In the genomic region with DNA sequence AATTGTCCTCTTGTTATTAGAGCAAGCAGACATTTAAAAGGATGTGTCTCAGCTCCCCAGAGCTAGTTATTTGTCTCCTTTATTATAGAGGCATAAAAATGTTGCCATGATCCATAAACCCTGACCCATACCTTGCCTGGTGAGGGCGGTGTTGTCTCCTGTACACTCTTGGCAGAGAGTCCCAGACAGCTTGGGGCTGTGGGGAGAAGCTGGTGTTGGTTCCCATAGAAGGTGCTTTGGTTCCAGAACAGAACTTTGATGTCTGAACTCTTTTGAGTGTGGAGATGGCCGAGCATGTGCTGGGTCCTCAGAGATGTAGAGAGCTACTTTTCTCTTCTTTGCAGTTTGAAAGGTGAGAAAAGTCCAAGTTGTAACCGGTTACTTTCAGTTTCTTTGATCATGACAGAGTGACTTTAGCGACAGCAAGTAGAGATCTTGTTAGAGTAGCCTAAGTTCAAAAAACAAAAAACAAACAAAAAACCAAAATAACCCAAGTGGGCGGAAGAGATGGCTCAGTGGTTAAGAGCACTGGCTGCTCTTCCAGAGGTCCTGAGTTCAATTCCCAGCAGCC, we compare ENCODE assay signal across 11 mouse cellular contexts. TPM values are rescaled to one million over a fixed set of nuclear protein-coding genes. Genes with fewer than 3 reads are reported as not detected.
DNase-seq lines count a peak whose midpoint lies in the region; ATAC-seq and TF ChIP-seq lines count a peak whose summit lies in the region.
"Had no signal": no experiment of that assay in that cellular context is flagged by ENCODE, and none has a peak within 500 bp of the region (broad histone marks: within the 10 kb centered on the region; RNA-seq: fewer than 3 reads in every experiment).

A gene (minus strand): TSS at position 224 of the 571 bp plus-strand sequence.

- H3K36me3 ChIP-seq in heart, postnatal 0 days (replicated peaks; ENCODE audit: control insufficient read depth, insufficient read depth, low read length) = no peaks in the 10 kb centered on the region
- peaks cover 8% of the 10 kb centered on the region; the same call in 1 of the 2 replicates for H3K36me3 ChIP-seq in embryonic facial prominence, embryonic 10.5 days (replicated peaks)
- H3K36me3 ChIP-seq in midbrain, embryonic 13.5 days = peaks cover 4% of the 10 kb centered on the region; the same call in 1 of the 2 replicates

- no peak for TF ChIP-seq CTCF in heart, postnatal 0 days (IDR thresholded peaks at IDR 0.05; ENCODE audit: low read depth)

- no peak for ATAC-seq in heart, postnatal 0 days (ENCODE audit: insufficient read depth, low read depth)
- ATAC-seq in midbrain, embryonic 13.5 days = no peak

- WGBS in heart, postnatal 0 days = 85% methylated on average over 5 of the region's 5 CpGs
- WGBS in embryonic facial prominence, embryonic 10.5 days = 94% methylated on average over 5 of the region's 5 CpGs
- WGBS in midbrain, embryonic 13.5 days = 93% methylated on average over 5 of the region's 5 CpGs

- H3K9me3 ChIP-seq in heart, postnatal 0 days (replicated peaks; ENCODE audit: control insufficient read depth, low read length) = no peaks in the 10 kb centered on the region
- no peaks in the 10 kb centered on the region for H3K9me3 ChIP-seq in embryonic facial prominence, embryonic 10.5 days
- H3K9me3 ChIP-seq in midbrain, embryonic 13.5 days = no peaks in the 10 kb centered on the region
- H3K9me3 ChIP-seq: G1E had no signal

- H3K9ac ChIP-seq in heart, postnatal 0 days (replicated peaks; ENCODE audit: low read depth, low read length) = no peak within 1 kb of the TSS
- H3K9ac ChIP-seq in midbrain, embryonic 13.5 days (replicated peaks) = no peak within 1 kb of the TSS

- H3K4me2 ChIP-seq in heart, postnatal 0 days (ENCODE audit: low read depth, low read length) = peak within 1 kb of the TSS; percentile 98
- H3K4me2 ChIP-seq in midbrain, embryonic 13.5 days (replicated peaks) = 0 out of 2 replicates have a peak within 1 kb of the TSS, but pooled peaks have one; percentile 93

- no peak for TF ChIP-seq EP300 in heart, postnatal 0 days (IDR thresholded peaks at IDR 0.05; ENCODE audit: low read depth)

- no peaks in the 10 kb centered on the region for H3K27me3 ChIP-seq in heart, postnatal 0 days (ENCODE audit: control insufficient read depth, insufficient read depth, low read length)
- H3K27me3 ChIP-seq in embryonic facial prominence, embryonic 10.5 days (replicated peaks; ENCODE audit: low read depth, poor library complexity, severe bottlenecking) = no peaks in the 10 kb centered on the region
- H3K27me3 ChIP-seq in midbrain, embryonic 13.5 days = 0 out of 2 replicates have a peak, but pooled peaks cover 2% of the 10 kb centered on the region

- H3K4me3 ChIP-seq in heart, postnatal 0 days (ENCODE audit: low read depth, low read length) = peak within 1 kb of the TSS; percentile 95; the same call in 1 of the 2 replicates
- H3K4me3 ChIP-seq in embryonic facial prominence, embryonic 10.5 days = peak within 1 kb of the TSS; percentile 99; the same call in 1 of the 2 replicates
- H3K4me3 ChIP-seq in midbrain, embryonic 13.5 days (replicated peaks) = no peak within 1 kb of the TSS

- H3K4me1 ChIP-seq in heart, postnatal 0 days (ENCODE audit: control insufficient read depth, insufficient read depth) = peaks cover 18% of the 10 kb centered on the region
- peaks cover 26% of the 10 kb centered on the region for H3K4me1 ChIP-seq in embryonic facial prominence, embryonic 10.5 days
- H3K4me1 ChIP-seq in midbrain, embryonic 13.5 days (replicated peaks) = peaks cover 18% of the 10 kb centered on the region

- DNase-seq in heart, postnatal 0 days (ENCODE audit: low spot score) = no peak
- DNase-seq in heart, adult 11 months = no peak
- DNase-seq in A20 (ENCODE audit: low read depth, low spot score) = peak; percentile 58
- no peak for DNase-seq in embryonic facial prominence, embryonic 10.5 days (ENCODE audit: low spot score)
- DNase-seq in urinary bladder, adult 2 months (ENCODE audit: low spot score) = no peak
- no peak for DNase-seq in spleen, adult 18-20 months
- DNase-seq in cerebellum, postnatal 14 days = no peak
- DNase-seq: layer of hippocampus, postnatal 36 days; right cerebral cortex, postnatal 4 days had no signal

- no peak within 1 kb of the TSS for H3K27ac ChIP-seq in heart, postnatal 0 days (ENCODE audit: low read depth)
- H3K27ac ChIP-seq in embryonic facial prominence, embryonic 10.5 days (replicated peaks) = no peak within 1 kb of the TSS
- H3K27ac ChIP-seq in midbrain, embryonic 13.5 days = no peak within 1 kb of the TSS

RNA-seq across cellular contexts. Expression of the gene that starts here (rescaled TPM):
- not detected in 2 replicates for total RNA-seq in heart, postnatal 0 days (2014; rRNA removed; ENCODE audit: low replicate concordance)
- polyA plus RNA-seq in heart, postnatal 0 days (2015; fragmentation: Nextera tagmentation; extraction: Ambion mirVana) = 0.23 and 0.45 TPM in 2 replicates
- polyA plus RNA-seq in embryonic facial prominence, embryonic 10.5 days (2016; fragmentation: Nextera tagmentation; extraction: Ambion mirVana) = 1.0 and 1.5 TPM in 2 replicates
- 1.1 and 2.2 TPM in 2 replicates for polyA plus RNA-seq in midbrain, embryonic 13.5 days (2015; fragmentation: Nextera tagmentation; extraction: Ambion mirVana)
- 0.14 and 0.21 TPM in 2 replicates for polyA plus RNA-seq in urinary bladder, adult 2 months (2012; rRNA removed)
- total RNA-seq: layer of hippocampus, postnatal 36 days had no signal
- polyA plus RNA-seq: G1E had no signal
